Mouse (Mus musculus): ENCODE results near the gene Nrg3.
"Not testable (repeated sequence)": the region's sequence is repeated elsewhere in the genome, so short reads cannot be mapped to it uniquely, and the experiment has no call there.

Gene Nrg3

DNA sequence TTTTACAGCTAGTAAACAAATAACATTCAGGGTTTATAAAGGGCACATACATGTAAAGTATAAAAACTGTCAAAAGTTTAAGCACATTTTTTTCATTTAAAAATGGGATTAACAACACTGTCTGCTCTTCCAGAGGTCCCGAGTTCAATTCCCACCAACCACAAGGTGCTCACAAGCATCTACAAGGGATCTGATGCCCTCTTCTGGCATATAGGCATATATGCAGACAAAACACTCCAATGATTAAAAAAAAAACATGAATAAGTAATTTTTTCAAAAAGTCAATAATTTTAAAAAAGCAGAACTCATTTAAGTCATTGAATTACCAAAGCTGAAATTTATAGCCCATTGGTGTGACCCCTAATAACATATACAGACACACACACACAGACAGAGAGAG lies 878.6 kb downstream of the Nrg3 start:
- no peak for DNase-seq

DNA sequence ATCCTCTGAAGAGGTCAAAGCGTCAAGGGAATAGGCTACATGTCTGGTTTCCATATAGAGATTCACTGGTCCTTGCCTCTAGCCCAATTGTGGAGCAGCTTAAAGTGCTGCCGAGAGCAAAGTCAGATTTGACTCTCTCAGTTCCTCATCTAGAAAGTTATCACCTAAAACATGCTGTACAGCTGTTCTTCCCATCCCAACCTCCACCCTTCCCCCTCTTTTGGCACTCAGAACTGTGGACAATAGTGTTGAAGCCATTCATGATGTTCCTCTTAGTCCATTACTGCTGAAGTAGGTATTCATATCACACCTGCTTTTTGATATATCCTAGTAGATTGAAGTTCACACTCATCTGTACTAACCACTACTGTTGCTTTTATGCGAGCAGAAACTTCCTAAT lies 896.1 kb downstream of the Nrg3 start:
- no peak for DNase-seq

DNA sequence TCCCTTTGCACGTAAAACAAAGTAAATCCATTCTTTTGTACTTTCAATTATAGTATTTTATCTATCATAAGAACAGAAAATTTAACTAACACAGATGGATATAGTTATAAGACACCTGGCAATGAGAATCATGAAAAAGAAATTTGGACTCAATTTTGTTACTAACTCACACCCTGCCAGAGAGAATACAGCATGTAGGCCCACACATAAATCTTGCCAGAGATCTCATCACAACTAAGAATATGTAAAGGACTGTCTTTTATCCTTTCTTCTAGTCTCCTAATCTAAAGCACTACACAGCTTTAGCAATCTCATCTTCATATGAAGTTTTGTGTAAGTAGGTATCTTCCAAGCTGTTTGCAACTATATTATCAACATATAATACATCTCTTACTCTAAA lies 904.7 kb downstream of the Nrg3 start:
- DNase-seq = no peak

DNA sequence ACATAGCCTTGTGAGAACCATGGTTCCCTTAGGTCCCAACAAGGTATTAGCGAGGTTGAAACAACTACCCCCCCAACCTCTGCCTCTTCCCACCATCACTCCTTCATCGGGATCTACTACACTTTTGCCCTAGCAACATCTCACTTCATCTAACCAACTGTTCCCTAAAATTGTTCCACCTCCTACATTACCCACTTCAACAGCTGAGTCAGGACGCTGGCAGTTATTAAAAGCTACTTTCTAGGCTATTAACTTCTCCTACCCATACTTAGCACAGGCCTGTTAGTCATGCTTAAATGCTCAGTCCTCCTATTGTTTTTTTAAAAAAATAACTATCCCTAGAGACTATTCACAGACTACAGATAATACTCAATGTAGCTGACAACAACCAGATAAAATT lies 906.7 kb downstream of the Nrg3 start:
- no peak for DNase-seq

DNA sequence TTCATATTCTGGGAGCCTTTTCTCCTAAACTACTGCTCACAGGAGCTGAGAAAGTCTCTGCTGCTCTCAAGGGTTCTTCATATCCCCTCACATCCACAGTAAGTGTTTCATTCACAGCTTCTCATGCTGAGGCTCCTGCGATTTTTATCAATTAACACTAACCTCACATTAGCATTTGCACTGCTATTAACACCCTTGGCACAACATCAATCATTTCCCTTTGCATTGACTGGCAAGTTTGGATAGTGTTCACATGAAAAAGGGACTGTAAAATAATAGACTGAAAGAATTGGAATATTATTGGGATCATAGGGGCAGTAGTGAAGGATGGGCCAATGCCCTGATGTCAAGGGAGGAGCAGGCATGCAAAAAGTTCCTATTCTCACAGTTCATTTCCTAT lies 918.3 kb downstream of the Nrg3 start:
- no peak for DNase-seq

- DNase-seq = no peak
Observed at GRCm38 (mm10) chr14:38547257-38547656, 925.6 kb downstream of the Nrg3 start.

DNA sequence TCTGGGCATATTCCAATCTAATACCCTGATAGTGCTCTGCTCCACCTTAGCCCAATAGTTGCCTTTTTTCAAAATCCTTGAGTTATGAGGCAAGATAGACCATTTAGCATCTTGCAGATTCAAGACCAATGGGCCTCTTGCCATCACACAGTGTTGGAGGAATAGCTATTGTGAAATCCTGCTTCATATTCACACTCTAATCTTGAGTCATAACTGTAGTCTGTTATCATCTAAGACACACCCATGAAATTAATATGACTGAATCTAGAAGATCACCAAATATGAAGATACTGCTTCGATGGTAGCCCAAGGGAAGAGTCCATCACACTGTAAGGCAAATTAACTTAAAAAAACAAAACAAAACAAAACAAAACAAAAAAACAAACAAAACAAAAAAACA lies 937.7 kb downstream of the Nrg3 start:
- DNase-seq = no peak

DNA sequence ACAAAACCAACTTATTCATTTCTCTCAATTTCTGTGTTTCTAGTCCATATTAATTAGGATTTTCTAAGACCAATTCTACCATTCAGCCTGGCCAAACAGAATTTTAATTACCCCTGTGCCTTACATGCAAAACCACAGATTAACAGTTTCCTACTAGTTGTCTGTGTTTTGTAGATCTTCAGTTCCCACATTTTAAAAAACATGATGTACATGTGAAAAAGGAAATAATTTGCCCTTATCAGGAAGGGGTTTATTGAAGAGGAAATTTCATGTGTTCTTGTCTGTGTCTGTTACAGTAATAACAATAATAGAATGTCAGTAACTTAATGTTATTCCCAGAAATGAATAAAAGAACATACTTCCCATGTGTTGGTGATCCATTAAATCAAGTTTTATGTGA lies 939.4 kb downstream of the Nrg3 start:
- DNase-seq = no peak

- DNase-seq = no peak
Observed at GRCm38 (mm10) chr14:38516232-38516631, 956.7 kb downstream of the Nrg3 start.

- no peak for DNase-seq
Observed at GRCm38 (mm10) chr14:38509016-38509415, 963.9 kb downstream of the Nrg3 start.

DNA sequence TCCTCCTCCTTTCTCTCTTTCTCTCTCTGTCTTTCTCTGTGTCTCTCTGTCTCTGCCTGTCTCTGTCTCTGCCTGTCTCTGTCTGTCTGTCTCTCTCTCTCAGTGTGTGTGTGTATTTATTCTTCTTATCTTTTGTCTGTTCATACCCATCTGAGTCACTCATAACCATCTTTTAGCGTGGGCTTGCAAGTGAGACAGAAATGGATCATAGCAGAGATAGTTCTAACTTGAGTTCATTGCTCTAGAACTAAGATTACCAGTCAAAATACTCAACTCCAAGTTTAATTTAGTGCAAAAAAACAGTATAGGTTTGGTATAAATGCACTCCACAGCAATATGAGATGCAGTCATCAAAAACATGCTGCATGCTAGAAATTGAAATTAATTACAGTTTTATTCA lies 977.9 kb downstream of the Nrg3 start:
- no peak for DNase-seq

DNA sequence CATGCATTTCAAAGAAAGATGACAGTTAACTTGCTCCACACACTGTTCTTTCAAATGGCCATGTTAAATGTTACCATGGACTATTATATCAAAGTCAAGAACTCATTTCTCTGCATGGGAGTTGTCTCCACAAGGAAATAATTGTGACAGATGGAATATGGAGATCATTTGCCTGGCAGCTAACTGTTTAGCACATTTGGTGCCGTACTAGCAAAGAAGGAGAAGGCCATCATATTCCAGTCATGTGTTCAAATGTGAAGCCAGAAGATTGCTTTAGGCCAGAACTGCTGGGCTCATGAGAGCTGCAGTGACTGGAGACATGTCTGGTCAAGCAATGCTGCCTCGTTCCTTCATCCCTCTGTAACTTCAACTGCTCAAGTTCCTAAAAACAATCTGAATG lies 1025.8 kb downstream of the Nrg3 start:
- DNase-seq = no peak

- no peak for DNase-seq
Observed at GRCm38 (mm10) chr14:38444788-38445187, 1028.1 kb downstream of the Nrg3 start.

GRCm38 (mm10) chr14:38433793-38434589 lies 1038.9 kb downstream of the Nrg3 start:
- DNase-seq = no peak

GRCm38 (mm10) chr14:38374660-38375059 lies 1098.2 kb downstream of the Nrg3 start:
- DNase-seq = no peak

DNA sequence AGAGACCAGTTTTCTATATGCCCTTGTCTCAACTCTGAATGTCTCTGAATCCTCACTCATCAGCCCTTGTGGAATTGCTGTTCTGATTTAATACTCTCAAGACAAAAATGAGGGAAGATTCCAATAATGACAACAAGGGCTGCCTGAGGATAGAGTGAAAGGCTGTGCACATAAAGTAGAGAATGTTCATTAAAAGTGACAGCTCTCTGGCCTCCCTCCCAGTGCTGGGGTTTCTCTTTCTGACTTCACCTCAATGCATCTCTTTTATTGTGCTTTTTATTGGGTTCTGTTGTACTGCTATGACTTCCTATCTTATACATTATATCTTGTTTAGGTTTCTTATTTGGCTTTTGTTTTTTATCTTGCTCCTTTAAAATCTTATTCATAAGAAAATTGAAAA lies 1131.9 kb downstream of the Nrg3 start:
- DNase-seq = no peak

- DNase-seq = not testable (repeated sequence)
Observed at GRCm38 (mm10) chr14:38322841-38323240, 1150.0 kb downstream of the Nrg3 start.

GRCm38 (mm10) chr14:38320619-38321340 lies 1152.1 kb downstream of the Nrg3 start:
- DNase-seq = no peak
